Mouse (Mus musculus): ENCODE results near the gene Prdx5.

DNA sequence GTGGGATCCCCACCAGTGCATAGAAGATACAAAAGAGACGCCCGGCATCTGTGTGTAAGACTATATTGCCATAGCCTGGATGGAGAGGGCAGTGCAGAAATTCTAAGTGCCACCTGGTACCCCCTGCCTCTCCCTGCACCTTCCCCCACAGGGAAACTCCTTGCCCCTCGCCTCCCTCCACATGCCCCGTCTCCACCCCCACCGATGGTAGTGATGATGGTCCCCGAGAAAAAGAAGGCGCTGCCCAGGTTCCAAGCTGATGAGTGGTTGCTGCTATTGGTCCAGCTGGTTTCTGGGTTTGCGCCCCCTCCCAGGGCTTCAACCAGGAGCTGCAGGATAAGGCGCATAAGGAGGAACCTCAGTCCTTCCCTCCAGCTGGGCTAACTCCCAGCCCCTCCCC lies 18.2 kb upstream of the Prdx5 start:
- TF ChIP-seq CTCF (IDR thresholded peaks at IDR 0.05): no peak
- TF ChIP-seq EP300 (IDR thresholded peaks at IDR 0.05): no peak
